Mouse (Mus musculus) intestine, embryonic 16.5 days (tissue): ENCODE data around the gene Zfp324. TPM values are rescaled to one million over a fixed set of nuclear protein-coding genes. Genes with fewer than 3 reads are reported as not detected.

ENCODE experiments used
- ATAC-seq: fragments of 200-750 bp; cut with Nextera tagmentation; 2 replicates; pipeline ENCODE4 v1.8.0; 2017; ENCODE audit warnings: moderate TSS enrichment, moderate library complexity
- H3K27ac ChIP-seq: fragments of 300-500 bp; sonication (generic); 2 replicates; pipeline ENCODE4 v1.5.1; 2014; ENCODE audit warnings: mild to moderate bottlenecking, low read length
- H3K27me3 ChIP-seq: fragments of 300-500 bp; sonication (generic); replicated peaks from 2 replicates; pipeline ENCODE4 v1.6.1; 2014; ENCODE audit warnings: low read length, control low read depth, mixed read lengths; ENCODE audit not compliant: control insufficient read depth, insufficient read depth
- H3K36me3 ChIP-seq: fragments of 300-500 bp; sonication (generic); 2 replicates; pipeline ENCODE4 v1.6.1; 2014; ENCODE audit warnings: low read length, control low read depth; ENCODE audit not compliant: control insufficient read depth, insufficient read depth
- H3K4me1 ChIP-seq: fragments of 300-500 bp; sonication (generic); 2 replicates; pipeline ENCODE4 v1.6.1; 2014; ENCODE audit warnings: low read length, control low read depth, mixed read lengths; ENCODE audit not compliant: control insufficient read depth, insufficient read depth
- H3K4me2 ChIP-seq: fragments of 300-500 bp; sonication (generic); 2 replicates; pipeline ENCODE4 v1.6.1; 2014; ENCODE audit warnings: low read depth, low read length, control low read depth
- H3K4me3 ChIP-seq: fragments of 300-500 bp; sonication (generic); 2 replicates; pipeline ENCODE4 v1.5.1; 2014; ENCODE audit warnings: mild to moderate bottlenecking, low read length
- H3K9ac ChIP-seq: fragments of 300-500 bp; sonication (generic); 2 replicates; pipeline ENCODE4 v1.6.1; 2014; ENCODE audit warnings: low read depth, low read length
- H3K9me3 ChIP-seq: fragments of 300-500 bp; sonication (generic); 2 replicates; pipeline ENCODE4 v1.6.1; 2016; ENCODE audit warnings: low read length, control low read depth; ENCODE audit not compliant: control insufficient read depth
- WGBS: fragments of 180-500 bp; shearing (Covaris S2); extraction: QIAGEN DNeasy Blood & Tissue Kit; methylation state at CpG from one replicate; pipeline ENCODE4 v1.1.7; 2014; 5-methylcytosine and 5-hydroxymethylcytosine counted together
- polyA plus RNA-seq: library from polyadenylated mRNA; unstranded; fragments of >200 nt; fragmentation: Nextera tagmentation; extraction: Ambion mirVana; gene quantifications from 2 replicates; pipeline ENCODE4 v1.2.1, GENCODE M21; 2015

The Zfp324 gene
- polyA plus RNA-seq, 1 experiment from 2014 or later, result 7.8 TPM

- ATAC-seq, result no peak
- Histone ChIP-seq H3K4me3 (no peak overlapping the region), H3K4me2 (no peak overlapping the region), H3K4me1 (peaks cover 20% of the 10 kb centered on the region), H3K27ac (no peak overlapping the region), H3K36me3 (no peaks in the 10 kb centered on the region), H3K9me3 (no peaks in the 10 kb centered on the region), H3K27me3 (no peaks in the 10 kb centered on the region), H3K9ac (0 out of 2 replicates have a peak overlapping the region, but pooled peaks have one; percentile 35)
- 83% methylated on average over 7 of the region's 7 CpGs for WGBS
Measured at GRCm38 (mm10) chr7:12980291-12980690, 14.7 kb downstream of the Zfp324 start.

GRCm38 (mm10) chr7:12985724-12986123 is 20.1 kb downstream of the Zfp324 start:
- H3K36me3 ChIP-seq, result no peaks in the 10 kb centered on the region
- no peak overlapping the region for H3K4me2 ChIP-seq
- H3K9ac ChIP-seq, result no peak overlapping the region
- no peak overlapping the region for H3K4me3 ChIP-seq
- 82% methylated on average over 1 of the region's 1 CpGs for WGBS
- no peak overlapping the region for H3K27ac ChIP-seq
- H3K9me3 ChIP-seq, result no peaks in the 10 kb centered on the region
- H3K4me1 ChIP-seq, result no peaks in the 10 kb centered on the region
- ATAC-seq, result no peak
- no peaks in the 10 kb centered on the region for H3K27me3 ChIP-seq

GRCm38 (mm10) chr7:12986906-12987305 is 21.3 kb downstream of the Zfp324 start:
- H3K27ac ChIP-seq, result no peak overlapping the region
- ATAC-seq, result no peak
- H3K4me3 ChIP-seq, result no peak overlapping the region
- no peak overlapping the region for H3K9ac ChIP-seq
- H3K9me3 ChIP-seq, result no peaks in the 10 kb centered on the region
- no peaks in the 10 kb centered on the region for H3K27me3 ChIP-seq
- no peaks in the 10 kb centered on the region for H3K36me3 ChIP-seq
- H3K4me1 ChIP-seq, result no peaks in the 10 kb centered on the region
- H3K4me2 ChIP-seq, result no peak overlapping the region
- 83% methylated on average over 8 of the region's 8 CpGs for WGBS

- Histone ChIP-seq H3K9ac (no peak overlapping the region), H3K4me2 (no peak overlapping the region), H3K9me3 (no peaks in the 10 kb centered on the region), H3K4me3 (no peak overlapping the region), H3K4me1 (no peaks in the 10 kb centered on the region), H3K27me3 (no peaks in the 10 kb centered on the region), H3K27ac (no peak overlapping the region), H3K36me3 (no peaks in the 10 kb centered on the region)
- ATAC-seq, result no peak
- WGBS, result 84% methylated on average over 8 of the region's 8 CpGs
Measured at GRCm38 (mm10) chr7:12987409-12988189, 22.0 kb downstream of the Zfp324 start.

- no peaks in the 10 kb centered on the region for H3K9me3 ChIP-seq
- no peaks in the 10 kb centered on the region for H3K4me1 ChIP-seq
- no peak for ATAC-seq
- no peak overlapping the region for H3K9ac ChIP-seq
- H3K27ac ChIP-seq, result no peak overlapping the region
- H3K4me3 ChIP-seq, result no peak overlapping the region
- WGBS, result 4% methylated on average over 3 of the region's 3 CpGs
- no peaks in the 10 kb centered on the region for H3K36me3 ChIP-seq
- H3K27me3 ChIP-seq, result no peaks in the 10 kb centered on the region
- no peak overlapping the region for H3K4me2 ChIP-seq
Measured at GRCm38 (mm10) chr7:12992222-12992621, 26.6 kb downstream of the Zfp324 start.

GRCm38 (mm10) chr7:12993148-12993547 is 27.5 kb downstream of the Zfp324 start:
- H3K4me3 ChIP-seq, result no peak overlapping the region
- no peak overlapping the region for H3K9ac ChIP-seq
- no peak overlapping the region for H3K27ac ChIP-seq
- H3K27me3 ChIP-seq, result no peaks in the 10 kb centered on the region
- no peaks in the 10 kb centered on the region for H3K36me3 ChIP-seq
- H3K4me1 ChIP-seq, result no peaks in the 10 kb centered on the region
- no peak overlapping the region for H3K4me2 ChIP-seq
- WGBS, result 85% methylated on average over 10 of the region's 10 CpGs
- ATAC-seq, result no peak
- H3K9me3 ChIP-seq, result no peaks in the 10 kb centered on the region

- H3K27ac ChIP-seq, result no peak overlapping the region
- no peak for ATAC-seq
- H3K9ac ChIP-seq, result no peak overlapping the region
- no peak overlapping the region for H3K4me3 ChIP-seq
- H3K36me3 ChIP-seq, result no peaks in the 10 kb centered on the region
- H3K4me2 ChIP-seq, result no peak overlapping the region
- H3K4me1 ChIP-seq, result no peaks in the 10 kb centered on the region
- no peaks in the 10 kb centered on the region for H3K27me3 ChIP-seq
- H3K9me3 ChIP-seq, result no peaks in the 10 kb centered on the region
Measured at GRCm38 (mm10) chr7:12995862-12996261, 30.2 kb downstream of the Zfp324 start.

- H3K9ac ChIP-seq, result no peak overlapping the region
- H3K4me1 ChIP-seq, result no peaks in the 10 kb centered on the region
- no peak for ATAC-seq
- H3K27ac ChIP-seq, result no peak overlapping the region
- H3K4me2 ChIP-seq, result no peak overlapping the region
- 64% methylated on average over 5 of the region's 5 CpGs for WGBS
- H3K27me3 ChIP-seq, result no peaks in the 10 kb centered on the region
- H3K9me3 ChIP-seq, result no peaks in the 10 kb centered on the region
- H3K36me3 ChIP-seq, result no peaks in the 10 kb centered on the region
- H3K4me3 ChIP-seq, result no peak overlapping the region
Measured at GRCm38 (mm10) chr7:12997230-12997629, 31.6 kb downstream of the Zfp324 start.

- peak; percentile 49; the same call in 1 of the 2 replicates for ATAC-seq
- H3K4me2 ChIP-seq, result no peak within 1 kb of the TSS
- H3K27me3 ChIP-seq, result no peaks in the 10 kb centered on the region
- H3K36me3 ChIP-seq, result no peaks in the 10 kb centered on the region
- H3K9ac ChIP-seq, result no peak within 1 kb of the TSS
- H3K9me3 ChIP-seq, result no peaks in the 10 kb centered on the region
- H3K27ac ChIP-seq, result no peak within 1 kb of the TSS
- no peaks in the 10 kb centered on the region for H3K4me1 ChIP-seq
- no peak within 1 kb of the TSS for H3K4me3 ChIP-seq
- 65% methylated on average over 5 of the region's 5 CpGs for WGBS
Measured at GRCm38 (mm10) chr7:12998053-12998452, 32.4 kb downstream of the Zfp324 start, which contains the start of gene Slc27a5. Gene Slc27a5 (minus strand): TSS chr7:12998192.

GRCm38 (mm10) chr7:12998851-12999250 is 33.2 kb downstream of the Zfp324 start, which contains the start of gene Trim28:
Gene Trim28 (plus strand): TSS chr7:12999114.
- 86% methylated on average over 3 of the region's 3 CpGs for WGBS
- Histone ChIP-seq H3K27ac (no peak within 1 kb of the TSS), H3K9ac (no peak within 1 kb of the TSS), H3K4me3 (no peak within 1 kb of the TSS), H3K4me2 (no peak within 1 kb of the TSS), H3K36me3 (no peaks in the 10 kb centered on the region), H3K4me1 (no peaks in the 10 kb centered on the region), H3K9me3 (no peaks in the 10 kb centered on the region), H3K27me3 (no peaks in the 10 kb centered on the region)
- no peak for ATAC-seq
